Mouse (Mus musculus): ENCODE results near the gene Mrpl1. TPM values are rescaled to one million over a fixed set of nuclear protein-coding genes. Genes with fewer than 3 reads are reported as not detected.

Gene Mrpl1
- 1.8 and 2.5 TPM in 2 replicates for polyA plus RNA-seq (2012)

GRCm38 (mm10) chr5:96209459-96209858, at the start of gene Mrpl1:
Gene Mrpl1, plus strand, starts transcription at chr5:96209493.
- no peak for TF ChIP-seq GATA1 (IDR thresholded peaks at IDR 0.05; ENCODE audit: low read length)

- peak; percentile 39 for TF ChIP-seq GATA1 (IDR thresholded peaks at IDR 0.05; ENCODE audit: low read length)
These were observed 48.6 kb upstream of the Mrpl1 start for GRCm38 (mm10) chr5:96160467-96161262.

GRCm38 (mm10) chr5:96161263-96161577, 48.1 kb upstream of the Mrpl1 start:
- no peak for TF ChIP-seq GATA1 (IDR thresholded peaks at IDR 0.05; ENCODE audit: low read length)

- TF ChIP-seq GATA1 (IDR thresholded peaks at IDR 0.05; ENCODE audit: low read length), result no peak
These were observed 47.5 kb upstream of the Mrpl1 start for GRCm38 (mm10) chr5:96161578-96162398.

DNA sequence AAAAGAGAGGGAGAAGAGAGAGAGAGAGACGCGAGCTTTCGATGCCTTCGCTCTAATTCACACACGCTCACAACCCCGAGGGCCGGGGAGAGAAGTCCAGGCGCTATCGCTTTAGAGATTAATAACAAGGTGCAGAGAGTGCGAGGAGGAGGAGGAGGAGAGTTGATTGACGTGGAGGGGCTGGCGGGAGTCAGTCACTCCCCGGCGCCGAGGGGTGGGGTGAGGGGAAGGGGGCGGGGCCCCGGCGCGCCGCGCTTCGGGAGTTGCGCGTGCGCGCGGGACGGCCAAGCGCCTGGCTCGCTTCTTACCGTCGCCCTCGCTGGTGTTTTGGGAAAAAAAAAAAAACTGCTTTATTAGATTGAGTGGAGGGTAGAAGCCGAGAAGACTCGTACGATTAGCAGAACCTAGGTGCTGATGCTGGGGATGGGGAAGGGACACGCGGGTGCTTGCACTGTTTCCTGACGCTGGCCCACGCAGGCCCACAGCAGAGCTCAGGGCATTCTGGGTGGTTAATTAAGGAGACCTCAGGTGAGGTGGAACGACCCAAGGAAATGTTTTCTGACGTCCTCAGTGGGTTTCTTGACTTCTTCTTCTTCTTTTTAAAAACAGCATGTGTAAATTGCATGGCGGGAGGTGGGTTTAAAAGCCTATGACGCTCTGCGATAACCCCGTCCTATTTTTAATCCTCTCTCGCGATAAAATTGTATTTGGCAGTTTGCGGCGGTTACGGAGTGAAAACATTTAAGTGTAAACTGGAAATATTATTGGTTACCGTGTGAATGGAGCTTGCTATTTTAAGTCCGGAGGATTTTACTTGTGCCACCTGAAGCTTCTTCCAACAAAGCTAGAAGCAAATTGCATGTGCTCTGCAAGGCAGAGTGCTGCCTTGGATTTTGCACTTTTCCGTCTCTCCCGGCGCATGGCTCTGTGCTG, 46.6 kb upstream of the Mrpl1 start:
- TF ChIP-seq GATA1 (IDR thresholded peaks at IDR 0.05; ENCODE audit: low read length), result no peak

- TF ChIP-seq GATA1 (IDR thresholded peaks at IDR 0.05; ENCODE audit: low read length), result no peak
These were observed 45.8 kb upstream of the Mrpl1 start for GRCm38 (mm10) chr5:96163396-96164020.

DNA sequence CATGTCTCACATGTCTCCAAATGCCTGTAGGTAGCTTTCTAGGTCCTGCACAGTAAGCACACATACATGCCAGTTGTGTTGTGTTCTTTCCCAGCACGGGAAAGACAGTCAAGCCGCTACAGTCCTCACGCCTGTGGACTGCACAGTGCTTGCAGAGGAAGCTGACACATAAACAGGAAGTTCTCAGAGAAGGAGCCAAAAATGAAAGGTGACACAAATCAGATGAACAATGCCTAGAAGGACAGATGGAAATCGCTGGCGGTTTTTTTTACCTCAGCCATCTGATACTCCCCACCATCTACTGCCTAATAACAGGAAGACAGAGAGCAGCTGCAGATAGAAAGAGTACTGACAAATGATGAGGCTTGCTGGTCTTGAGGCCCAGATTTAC, 45.3 kb upstream of the Mrpl1 start, which contains the start of gene Cnot6l:
Cnot6l (minus strand) TSS at position 151 of the 391 bp plus-strand sequence.
- TF ChIP-seq GATA1 (IDR thresholded peaks at IDR 0.05; ENCODE audit: low read length), result peak; percentile 70

DNA sequence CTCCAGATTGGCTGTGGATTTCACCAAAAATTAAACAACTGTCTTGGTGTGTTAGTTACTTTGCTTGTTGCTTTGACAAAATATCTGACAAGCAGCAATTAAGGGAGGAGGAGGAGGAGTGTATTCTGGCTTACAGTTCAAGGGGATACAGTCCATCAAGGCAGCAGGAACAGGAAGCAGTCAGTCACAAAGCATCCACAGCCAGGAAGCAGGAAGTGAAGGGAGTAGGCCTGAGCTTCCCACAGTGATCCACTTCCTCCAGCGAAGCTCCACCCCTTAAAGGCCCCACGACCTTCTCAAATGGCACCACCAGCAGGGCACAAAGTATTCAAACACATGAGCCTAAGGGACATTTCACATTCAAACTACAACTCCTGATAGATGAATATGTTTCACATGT, 42.5 kb upstream of the Mrpl1 start:
- TF ChIP-seq GATA1 (IDR thresholded peaks at IDR 0.05; ENCODE audit: low read length), result no peak

DNA sequence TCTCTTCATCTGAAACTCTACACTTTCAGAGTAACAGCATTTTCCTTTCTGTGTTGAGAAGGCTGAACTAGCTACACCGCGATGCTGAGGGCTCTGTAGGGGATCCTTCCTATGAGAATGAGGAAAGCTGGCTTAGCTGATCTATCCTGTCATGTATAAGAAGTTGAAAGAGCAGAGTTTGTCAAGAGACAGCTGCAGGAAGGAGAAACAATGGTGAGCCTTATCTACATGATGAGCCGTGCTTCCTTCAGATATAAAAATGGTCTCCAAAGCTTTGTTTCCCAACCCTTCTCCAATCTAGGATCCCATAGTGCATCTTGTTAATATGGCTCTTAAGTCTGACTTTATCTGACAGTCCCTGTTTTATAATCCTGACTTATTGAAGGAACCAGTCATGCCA, 38.9 kb upstream of the Mrpl1 start:
- TF ChIP-seq GATA1 (IDR thresholded peaks at IDR 0.05; ENCODE audit: low read length), result no peak

GRCm38 (mm10) chr5:96171765-96172164, 37.5 kb upstream of the Mrpl1 start:
- TF ChIP-seq GATA1 (IDR thresholded peaks at IDR 0.05; ENCODE audit: low read length), result no peak

- no peak for TF ChIP-seq GATA1 (IDR thresholded peaks at IDR 0.05; ENCODE audit: low read length)
These were observed 33.2 kb upstream of the Mrpl1 start for GRCm38 (mm10) chr5:96176121-96176520.

GRCm38 (mm10) chr5:96176879-96177358, 32.4 kb upstream of the Mrpl1 start:
- no peak for TF ChIP-seq GATA1 (IDR thresholded peaks at IDR 0.05; ENCODE audit: low read length)

- TF ChIP-seq GATA1 (IDR thresholded peaks at IDR 0.05; ENCODE audit: low read length), result no peak
These were observed 26.1 kb upstream of the Mrpl1 start for GRCm38 (mm10) chr5:96183211-96183610.

- no peak for TF ChIP-seq GATA1 (IDR thresholded peaks at IDR 0.05; ENCODE audit: low read length)
These were observed 25.3 kb upstream of the Mrpl1 start for GRCm38 (mm10) chr5:96183987-96184386.

- no peak for TF ChIP-seq GATA1 (IDR thresholded peaks at IDR 0.05; ENCODE audit: low read length)
These were observed 19.5 kb upstream of the Mrpl1 start for GRCm38 (mm10) chr5:96189761-96190160.
